Mouse (Mus musculus): Measurements from ENCODE around the gene 4921504E06Rik. TPM values are rescaled to one million over a fixed set of nuclear protein-coding genes. Genes with fewer than 3 reads are reported as not detected.

The 4921504E06Rik gene
- polyA plus RNA-seq (2011; ENCODE audit: insufficient read depth, insufficient read length, low read depth, missing spikeins) = not detected in 2 replicates

DNA sequence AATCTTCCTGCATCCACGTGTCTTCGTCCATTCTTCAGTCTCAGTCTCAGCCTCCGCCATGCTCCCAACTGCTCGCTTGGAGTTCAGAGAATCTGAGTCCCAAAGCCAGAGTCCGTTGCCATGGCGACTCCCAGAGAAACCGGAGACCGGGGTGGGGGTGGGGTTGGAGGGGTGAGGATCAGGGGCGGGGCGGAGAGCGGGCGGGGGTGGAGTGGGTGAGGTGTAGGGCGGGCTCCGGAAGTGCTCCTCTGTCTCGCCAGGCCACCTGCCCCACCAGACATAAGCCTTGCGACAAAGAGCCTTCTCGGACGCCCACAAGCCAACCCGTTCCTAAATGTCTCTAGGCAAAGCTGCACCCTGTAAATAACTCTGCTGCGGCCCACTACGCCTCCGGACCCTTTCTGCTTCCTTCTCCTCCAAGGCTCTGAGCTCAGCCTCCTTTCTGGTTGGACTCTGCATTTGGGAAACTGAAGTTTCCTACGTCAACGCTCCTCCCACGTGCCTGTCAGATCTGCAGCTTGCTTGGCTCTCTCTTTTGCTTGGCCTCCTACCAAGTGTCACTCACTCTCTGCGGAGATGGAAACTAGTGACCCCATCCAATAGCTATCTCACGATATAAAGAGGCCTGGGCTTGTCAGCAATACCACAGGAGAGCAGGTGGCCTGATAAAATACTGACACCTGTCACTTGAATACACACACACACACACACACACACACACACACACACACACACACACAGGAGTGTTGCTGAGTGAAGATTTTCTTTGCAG lies at the start of gene 4921504E06Rik:
TSS of gene 4921504E06Rik (minus strand) at position 94 of the 772 bp plus-strand sequence.
- H3K36me3 ChIP-seq (ENCODE audit: control insufficient read depth, insufficient read depth, low read length, poor library complexity, severe bottlenecking) = no peaks in the 10 kb centered on the region
- no peak within 1 kb of the TSS for H3K9ac ChIP-seq (ENCODE audit: low read depth, poor library complexity, severe bottlenecking)
- TF ChIP-seq EP300 (IDR thresholded peaks at IDR 0.05; ENCODE audit: insufficient read depth, low read depth, low read length) = peak; percentile 38; the same call in 1 of the 2 replicates
- no peak for TF ChIP-seq POLR2A (IDR thresholded peaks at IDR 0.05; ENCODE audit: insufficient read depth, low read length)
- TF ChIP-seq CTCF (IDR thresholded peaks at IDR 0.05; ENCODE audit: low read depth, low read length) = no peak

GRCm38 (mm10) chr2:19601386-19601925 lies 47.7 kb upstream of the 4921504E06Rik start:
- no peaks in the 10 kb centered on the region for H3K36me3 ChIP-seq (ENCODE audit: control insufficient read depth, insufficient read depth, low read length, poor library complexity, severe bottlenecking)
- no peak overlapping the region for H3K9ac ChIP-seq (ENCODE audit: low read depth, poor library complexity, severe bottlenecking)
- H3K27ac ChIP-seq (ENCODE audit: insufficient read depth, low read length) = no peak overlapping the region
- no peaks in the 10 kb centered on the region for H3K4me1 ChIP-seq (ENCODE audit: control insufficient read depth, insufficient read depth, low read length)
- H3K9me3 ChIP-seq (replicated peaks; ENCODE audit: control insufficient read depth, insufficient read depth, low read length, poor library complexity, severe bottlenecking) = 0 out of 2 replicates have a peak, but pooled peaks cover 3% of the 10 kb centered on the region
- no peaks in the 10 kb centered on the region for H3K27me3 ChIP-seq (ENCODE audit: control insufficient read depth, insufficient read depth, low read length, poor library complexity, severe bottlenecking)
- TF ChIP-seq CTCF (IDR thresholded peaks at IDR 0.05; ENCODE audit: low read depth, low read length) (no peak), POLR2A (IDR thresholded peaks at IDR 0.05; ENCODE audit: insufficient read depth, low read length) (no peak), EP300 (IDR thresholded peaks at IDR 0.05; ENCODE audit: insufficient read depth, low read depth, low read length) (no peak)
- no peak overlapping the region for H3K4me3 ChIP-seq (ENCODE audit: low read depth, low read length)

More for the DNA sequence above, at the start of gene 4921504E06Rik:
- H3K4me1 ChIP-seq (ENCODE audit: control insufficient read depth, insufficient read depth, low read length) = no peaks in the 10 kb centered on the region
- H3K4me3 ChIP-seq (ENCODE audit: low read depth, low read length) = peak within 1 kb of the TSS; percentile 59
- H3K27me3 ChIP-seq (ENCODE audit: control insufficient read depth, insufficient read depth, low read length, poor library complexity, severe bottlenecking) = no peaks in the 10 kb centered on the region
- H3K9me3 ChIP-seq (replicated peaks; ENCODE audit: control insufficient read depth, insufficient read depth, low read length, poor library complexity, severe bottlenecking) = no peaks in the 10 kb centered on the region
- no peak within 1 kb of the TSS for H3K27ac ChIP-seq (ENCODE audit: insufficient read depth, low read length)

DNA sequence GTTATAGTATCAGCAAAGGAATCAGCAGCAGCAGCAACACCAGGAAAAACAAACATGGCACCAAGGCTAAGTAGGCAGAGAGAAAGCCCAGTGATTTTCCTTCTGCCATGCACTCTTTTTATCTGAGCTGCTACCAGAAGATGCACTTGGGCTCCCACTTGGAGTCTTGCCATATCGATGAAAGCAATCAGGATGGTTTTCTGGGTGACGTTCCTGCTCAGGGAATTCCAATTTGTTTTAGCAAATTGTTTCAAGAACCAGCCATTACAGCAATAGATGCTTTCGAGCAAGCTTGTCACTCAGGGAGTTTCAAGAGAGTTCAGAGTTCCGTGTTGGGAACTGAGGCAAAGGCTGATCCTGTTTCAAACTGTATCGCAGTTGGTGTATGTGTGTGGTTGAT lies 47.1 kb upstream of the 4921504E06Rik start:
- Histone ChIP-seq H3K9me3 (replicated peaks; ENCODE audit: control insufficient read depth, insufficient read depth, low read length, poor library complexity, severe bottlenecking) (0 out of 2 replicates have a peak, but pooled peaks cover 3% of the 10 kb centered on the region), H3K4me1 (ENCODE audit: control insufficient read depth, insufficient read depth, low read length) (no peaks in the 10 kb centered on the region), H3K36me3 (ENCODE audit: control insufficient read depth, insufficient read depth, low read length, poor library complexity, severe bottlenecking) (no peaks in the 10 kb centered on the region), H3K4me3 (ENCODE audit: low read depth, low read length) (no peak overlapping the region), H3K27ac (ENCODE audit: insufficient read depth, low read length) (no peak overlapping the region; the same call in 1 of the 2 replicates), H3K27me3 (ENCODE audit: control insufficient read depth, insufficient read depth, low read length, poor library complexity, severe bottlenecking) (no peaks in the 10 kb centered on the region), H3K9ac (ENCODE audit: low read depth, poor library complexity, severe bottlenecking) (no peak overlapping the region)
- TF ChIP-seq EP300 (IDR thresholded peaks at IDR 0.05; ENCODE audit: insufficient read depth, low read depth, low read length) (no peak), CTCF (IDR thresholded peaks at IDR 0.05; ENCODE audit: low read depth, low read length) (no peak), POLR2A (IDR thresholded peaks at IDR 0.05; ENCODE audit: insufficient read depth, low read length) (no peak)

DNA sequence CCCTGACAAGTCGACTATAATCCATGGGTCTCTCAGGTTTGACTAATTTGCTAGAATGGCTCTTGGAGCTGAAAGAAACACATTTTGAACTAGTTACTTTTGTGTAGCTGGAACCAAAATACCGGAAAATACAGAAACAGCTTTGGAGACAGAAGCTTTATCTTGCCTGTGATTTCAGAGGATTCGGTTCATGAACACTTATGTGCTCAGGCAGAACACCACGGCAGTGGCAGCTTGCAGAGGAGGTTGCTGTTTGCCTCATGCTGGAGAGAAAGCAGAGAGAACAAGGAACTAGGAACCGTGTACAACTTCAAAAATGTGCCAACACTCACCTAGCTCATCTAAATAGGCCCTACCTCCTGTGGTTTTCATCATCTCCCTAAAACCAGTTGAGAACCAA lies 46.1 kb upstream of the 4921504E06Rik start:
- Histone ChIP-seq H3K9me3 (replicated peaks; ENCODE audit: control insufficient read depth, insufficient read depth, low read length, poor library complexity, severe bottlenecking) (0 out of 2 replicates have a peak, but pooled peaks cover 3% of the 10 kb centered on the region), H3K9ac (ENCODE audit: low read depth, poor library complexity, severe bottlenecking) (no peak overlapping the region), H3K4me1 (ENCODE audit: control insufficient read depth, insufficient read depth, low read length) (no peaks in the 10 kb centered on the region), H3K4me3 (ENCODE audit: low read depth, low read length) (no peak overlapping the region), H3K27ac (ENCODE audit: insufficient read depth, low read length) (no peak overlapping the region), H3K27me3 (ENCODE audit: control insufficient read depth, insufficient read depth, low read length, poor library complexity, severe bottlenecking) (no peaks in the 10 kb centered on the region), H3K36me3 (ENCODE audit: control insufficient read depth, insufficient read depth, low read length, poor library complexity, severe bottlenecking) (no peaks in the 10 kb centered on the region)
- TF ChIP-seq CTCF (IDR thresholded peaks at IDR 0.05; ENCODE audit: low read depth, low read length) (no peak), POLR2A (IDR thresholded peaks at IDR 0.05; ENCODE audit: insufficient read depth, low read length) (no peak), EP300 (IDR thresholded peaks at IDR 0.05; ENCODE audit: insufficient read depth, low read depth, low read length) (no peak)

- Histone ChIP-seq H3K4me1 (ENCODE audit: control insufficient read depth, insufficient read depth, low read length) (no peaks in the 10 kb centered on the region), H3K9me3 (replicated peaks; ENCODE audit: control insufficient read depth, insufficient read depth, low read length, poor library complexity, severe bottlenecking) (0 out of 2 replicates have a peak, but pooled peaks cover 3% of the 10 kb centered on the region)
These were observed 43.3 kb upstream of the 4921504E06Rik start for GRCm38 (mm10) chr2:19596988-19597387.

More at GRCm38 (mm10) chr2:19596988-19597387, 43.3 kb upstream of the 4921504E06Rik start:
- TF ChIP-seq POLR2A (IDR thresholded peaks at IDR 0.05; ENCODE audit: insufficient read depth, low read length) = no peak
- no peak for TF ChIP-seq EP300 (IDR thresholded peaks at IDR 0.05; ENCODE audit: insufficient read depth, low read depth, low read length)
- TF ChIP-seq CTCF (IDR thresholded peaks at IDR 0.05; ENCODE audit: low read depth, low read length) = no peak
- H3K4me3 ChIP-seq (ENCODE audit: low read depth, low read length) = no peak overlapping the region
- H3K27me3 ChIP-seq (ENCODE audit: control insufficient read depth, insufficient read depth, low read length, poor library complexity, severe bottlenecking) = no peaks in the 10 kb centered on the region
- H3K9ac ChIP-seq (ENCODE audit: low read depth, poor library complexity, severe bottlenecking) = no peak overlapping the region
- no peak overlapping the region for H3K27ac ChIP-seq (ENCODE audit: insufficient read depth, low read length)
- no peaks in the 10 kb centered on the region for H3K36me3 ChIP-seq (ENCODE audit: control insufficient read depth, insufficient read depth, low read length, poor library complexity, severe bottlenecking)

Measured in ES-Bruce4 (cell line).